Mouse (Mus musculus) CH12F3 (cell line): ENCODE results near the gene Pou5f2.

Source experiments
- in situ Hi-C: fragments of 300-500 bp; cut with MboI; formaldehyde crosslinking; loops from 2 replicates; pipeline ENCODE4 v1.14.3; 2020; ENCODE audit warnings: low sequenced_read_pairs

Gene Pou5f2

DNA sequence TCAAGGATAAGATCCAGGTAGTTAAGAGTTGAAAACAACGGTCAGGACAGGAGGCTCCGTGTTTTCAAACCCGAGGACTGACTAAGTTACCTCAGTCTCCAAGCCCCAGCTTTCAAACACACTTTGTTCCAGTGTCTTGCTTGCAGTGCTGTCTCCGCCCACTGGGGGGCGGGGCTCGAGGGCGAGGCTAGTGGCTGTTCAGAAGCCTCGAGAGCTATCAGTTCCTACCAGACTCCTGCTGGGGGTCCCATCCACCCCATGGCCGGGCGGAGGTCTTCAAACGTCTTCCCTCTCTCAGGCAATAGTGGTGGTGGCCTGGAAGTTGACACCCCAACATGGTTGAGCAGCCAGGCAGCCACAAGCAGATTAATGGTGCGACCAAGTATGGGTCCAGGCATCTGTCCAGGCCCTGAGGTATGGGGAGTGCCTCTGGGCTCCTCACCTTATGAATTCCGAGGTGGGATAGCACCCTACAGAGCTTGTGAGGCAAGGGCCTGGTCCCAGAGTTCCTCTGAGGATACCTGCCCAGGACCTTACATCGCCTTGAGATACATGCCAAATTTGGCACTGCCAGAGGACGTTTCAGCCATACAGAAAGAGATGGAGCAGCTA lies at the start of gene Pou5f2:
Gene Pou5f2, plus strand, starts transcription at position 220 of the 612 bp plus-strand sequence.
- in situ Hi-C loops = no loop called here

DNA sequence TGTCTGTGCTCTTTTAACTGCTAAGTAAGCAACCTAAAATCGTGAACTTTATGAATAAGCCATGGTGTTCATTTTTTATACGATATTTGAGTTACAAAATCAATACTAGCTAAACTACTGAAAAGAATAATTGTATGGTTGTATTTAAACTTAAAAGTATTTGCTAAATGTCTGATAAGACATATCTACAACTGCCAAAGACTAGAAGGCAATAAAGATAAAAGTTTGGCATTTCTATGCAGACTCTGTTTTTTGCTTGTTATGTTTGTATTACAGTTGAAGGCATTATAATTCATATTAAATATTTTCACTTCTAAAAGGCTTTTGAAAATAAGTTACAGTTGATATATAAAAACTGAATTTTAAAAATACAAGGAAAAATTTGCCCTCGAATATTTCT lies 48.5 kb upstream of the Pou5f2 start:
- in situ Hi-C loops = no loop called here

GRCm38 (mm10) chr13:77977121-77977520 lies 47.6 kb upstream of the Pou5f2 start:
- in situ Hi-C loops = no loop called here

GRCm38 (mm10) chr13:77982105-77982851 lies 42.4 kb upstream of the Pou5f2 start:
- in situ Hi-C loops = no loop called here

DNA sequence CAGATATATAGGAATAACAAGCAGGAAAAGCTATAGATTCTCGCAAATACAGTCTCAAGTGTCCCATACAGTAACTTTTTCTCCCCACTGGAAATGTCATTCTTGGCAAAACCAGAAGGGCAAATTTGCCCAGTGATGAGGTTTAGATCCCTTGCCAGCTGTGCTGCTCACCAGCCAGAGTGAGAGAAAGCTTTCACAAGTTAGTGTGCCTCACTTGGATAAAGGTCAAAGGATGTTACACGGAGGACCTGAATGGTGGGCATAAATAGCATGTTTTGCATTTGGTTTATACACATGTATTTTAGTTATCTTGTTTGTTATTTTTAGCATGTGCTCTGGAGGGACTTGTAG lies 41.9 kb upstream of the Pou5f2 start:
- in situ Hi-C loops = no loop called here

DNA sequence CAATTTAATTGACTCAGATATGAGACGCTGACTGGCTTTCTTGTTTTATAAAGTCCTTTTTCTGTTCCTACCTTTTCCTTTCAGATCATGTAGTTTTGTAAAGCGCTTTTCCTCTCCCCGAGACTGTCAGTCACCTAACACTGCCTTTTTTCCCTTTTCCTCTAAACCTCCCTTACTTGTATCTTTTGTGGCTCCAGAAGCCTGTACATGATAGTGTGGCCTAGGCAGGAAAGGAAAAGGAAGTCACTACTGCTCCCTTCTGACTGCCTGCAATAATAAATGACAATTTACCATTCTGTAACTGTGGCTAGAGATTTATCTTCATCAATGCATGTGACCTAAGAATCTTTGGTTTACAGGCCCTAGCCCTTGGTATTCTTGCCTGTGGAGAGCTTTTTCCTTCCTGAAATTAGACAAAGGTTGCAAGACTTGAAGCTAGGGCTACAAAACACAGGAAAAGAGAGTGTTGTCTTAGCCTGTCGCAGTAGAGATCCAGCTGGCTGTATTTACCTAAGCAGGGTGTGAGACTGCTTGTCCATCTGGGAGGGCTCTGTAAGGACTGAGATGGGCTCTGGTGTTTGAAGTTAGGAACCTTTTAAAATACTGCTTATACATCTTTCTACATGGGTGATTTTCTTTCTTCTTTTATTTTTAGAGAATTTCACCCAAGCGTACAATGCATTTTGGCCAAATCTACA lies 33.4 kb upstream of the Pou5f2 start:
- in situ Hi-C loops = no loop called here

GRCm38 (mm10) chr13:78004649-78005048 lies 20.1 kb upstream of the Pou5f2 start:
- in situ Hi-C loops = no loop called here

GRCm38 (mm10) chr13:78005344-78005743 lies 19.4 kb upstream of the Pou5f2 start:
- in situ Hi-C loops = no loop called here

GRCm38 (mm10) chr13:78010176-78010575 lies 14.5 kb upstream of the Pou5f2 start:
- in situ Hi-C loops = no loop called here

- in situ Hi-C loops = no loop called here
Measured at GRCm38 (mm10) chr13:78032821-78033220, 8.1 kb downstream of the Pou5f2 start.

DNA sequence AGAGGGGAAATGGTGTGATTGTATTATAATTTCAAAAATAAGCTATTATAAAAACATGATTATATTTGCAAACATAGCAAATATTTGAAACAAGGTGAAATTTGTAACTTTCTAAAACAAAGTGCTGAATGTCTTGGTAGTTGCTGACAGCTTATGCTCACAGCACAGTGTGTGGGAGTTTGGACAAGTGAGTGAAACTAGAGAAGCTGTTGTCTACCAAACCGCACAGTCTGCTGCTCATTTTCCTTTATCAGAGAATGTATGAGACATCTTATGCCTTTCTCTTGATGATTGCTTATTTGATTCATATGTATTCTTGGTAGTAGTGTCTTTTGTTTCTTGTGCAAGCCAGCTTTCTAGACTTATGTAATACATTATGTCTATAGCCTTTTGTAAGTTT lies 12.5 kb downstream of the Pou5f2 start:
- in situ Hi-C loops = no loop called here

DNA sequence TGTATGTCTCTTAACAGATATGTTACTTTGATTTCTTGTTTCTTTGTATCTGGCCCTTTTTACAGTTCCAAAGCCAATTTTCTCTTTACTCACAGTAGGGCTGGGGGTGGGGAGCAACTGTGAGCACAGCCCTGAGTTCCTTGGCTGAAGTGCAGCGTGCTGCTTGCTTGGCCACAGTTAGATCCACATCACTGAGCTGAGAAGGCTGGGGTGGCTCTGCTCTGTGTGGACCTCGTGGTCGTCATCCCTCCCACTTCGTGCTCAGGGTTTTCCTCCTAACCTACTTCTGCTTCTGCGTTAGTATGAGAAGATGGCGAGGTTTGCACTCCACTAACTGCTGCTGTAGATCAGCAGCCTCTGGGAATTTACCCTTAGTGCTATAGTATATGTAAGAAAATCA lies 18.5 kb downstream of the Pou5f2 start:
- in situ Hi-C loops = no loop called here

GRCm38 (mm10) chr13:78045116-78045515 lies 20.4 kb downstream of the Pou5f2 start:
- in situ Hi-C loops = no loop called here
